Mouse (Mus musculus) skeletal muscle tissue, adult 2 months (tissue): ENCODE measurements around the gene Psmb6.

Experiments
- DNase-seq: peaks from one replicate; pipeline ENCODE4 v3.0.0-alpha.2; 2012; ENCODE audit warnings: low read depth, low spot score

The Psmb6 gene

GRCm38 (mm10) chr11:70525184-70525678 lies at the start of gene Psmb6:
Psmb6 (plus strand) TSS chr11:70525367.
- peak; percentile 97 for DNase-seq

- no peak for DNase-seq
Observed at GRCm38 (mm10) chr11:70485498-70485897, 39.7 kb upstream of the Psmb6 start.

DNA sequence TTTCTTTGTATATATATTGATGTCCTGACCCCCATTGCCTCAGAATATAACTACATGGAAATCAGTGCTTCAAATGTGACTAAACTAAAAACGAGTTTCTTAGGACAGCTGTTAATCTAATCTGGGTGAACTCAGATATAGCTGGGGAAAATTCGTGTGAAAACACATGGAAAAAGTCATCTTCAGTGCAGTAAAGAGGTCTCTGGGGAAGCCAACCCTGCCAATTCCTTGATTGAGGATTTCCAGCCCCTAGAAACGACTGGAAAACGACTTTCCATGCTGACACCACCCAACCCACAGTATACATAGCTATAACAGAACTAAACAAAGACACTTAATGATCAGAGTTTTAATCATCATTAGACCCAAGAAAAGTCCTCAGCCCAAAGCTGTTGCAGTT lies 37.4 kb upstream of the Psmb6 start:
- DNase-seq = peak; percentile 25

DNA sequence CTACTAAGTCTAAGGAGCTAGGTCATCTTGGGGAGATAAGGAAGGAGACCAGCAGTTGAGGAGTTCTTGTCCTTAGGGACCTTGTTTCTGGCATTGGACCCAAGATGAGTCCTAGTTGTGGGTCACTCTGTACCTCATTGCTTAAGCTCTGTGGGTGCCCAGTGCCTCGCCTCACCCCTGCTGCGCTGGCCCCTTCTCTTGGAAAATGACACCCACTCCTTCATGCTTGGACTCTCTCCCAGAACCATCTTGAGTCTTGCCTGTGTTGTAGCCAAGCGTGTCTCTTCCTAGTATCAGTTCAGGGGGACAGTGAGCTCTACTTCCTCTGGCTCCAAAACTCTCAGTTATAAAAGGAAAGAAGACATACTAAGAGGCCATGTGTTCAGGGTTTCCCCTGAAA lies 36.0 kb upstream of the Psmb6 start:
- peak; percentile 84 for DNase-seq

DNA sequence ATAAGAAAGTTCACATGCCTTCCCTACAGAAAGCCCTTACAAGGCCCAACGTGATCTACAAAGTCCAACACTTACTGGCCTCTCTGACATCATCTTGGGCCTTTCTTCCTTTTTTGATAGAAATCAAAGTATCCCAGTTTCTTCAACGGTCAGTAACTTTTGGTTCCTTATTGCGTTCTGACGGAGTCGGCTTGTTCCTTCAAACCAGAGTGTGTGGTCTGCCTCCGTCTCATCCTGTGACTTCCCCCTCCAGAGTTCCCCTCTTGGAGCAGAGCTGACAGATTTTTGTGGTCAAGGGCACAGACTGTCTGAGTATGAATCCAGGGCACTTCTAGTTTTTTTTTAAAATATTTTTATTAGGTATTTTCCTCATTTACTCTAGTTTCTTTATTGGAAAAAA lies 35.5 kb upstream of the Psmb6 start:
- peak; percentile 25 for DNase-seq

DNA sequence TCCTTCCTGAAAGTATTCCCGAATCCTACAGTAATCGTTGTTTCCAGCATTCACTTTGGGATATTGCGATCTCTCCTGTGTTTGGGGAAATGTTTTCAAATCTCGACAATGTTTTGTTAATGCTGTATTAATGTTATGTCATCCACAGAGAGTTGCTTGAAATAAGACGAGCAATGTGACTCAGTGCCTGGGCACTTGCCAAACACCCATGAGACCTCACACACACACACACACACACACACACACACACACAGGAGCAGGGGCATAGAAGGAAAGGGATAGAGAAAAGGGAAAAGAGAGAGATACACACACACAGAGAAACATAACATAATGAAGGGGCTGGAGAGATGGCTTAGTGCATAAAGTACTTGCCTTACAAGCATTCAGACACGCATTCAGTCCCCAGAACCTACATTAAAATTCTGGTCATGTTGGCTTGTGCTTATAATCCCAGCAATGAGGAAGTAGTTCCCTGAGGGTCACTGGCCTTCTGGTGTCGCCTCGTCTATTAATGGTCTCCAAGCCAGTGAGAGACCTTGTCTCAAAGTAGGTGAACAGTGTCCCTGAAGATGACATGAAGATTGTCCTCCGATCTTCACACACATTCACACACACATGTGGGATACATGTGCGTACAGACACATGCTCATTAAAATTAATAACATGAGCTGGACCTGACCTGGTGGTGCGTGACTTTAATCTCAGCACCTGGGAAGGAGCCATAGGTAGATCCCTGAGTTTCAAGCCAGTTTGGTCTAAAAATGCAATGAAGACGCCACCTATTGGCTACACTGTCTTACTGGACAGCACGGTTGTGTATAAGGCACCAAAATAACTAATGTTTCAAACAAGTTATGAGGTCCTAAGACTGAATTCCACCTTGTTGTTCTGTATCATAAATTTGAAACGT lies 25.3 kb upstream of the Psmb6 start:
- no peak for DNase-seq

DNA sequence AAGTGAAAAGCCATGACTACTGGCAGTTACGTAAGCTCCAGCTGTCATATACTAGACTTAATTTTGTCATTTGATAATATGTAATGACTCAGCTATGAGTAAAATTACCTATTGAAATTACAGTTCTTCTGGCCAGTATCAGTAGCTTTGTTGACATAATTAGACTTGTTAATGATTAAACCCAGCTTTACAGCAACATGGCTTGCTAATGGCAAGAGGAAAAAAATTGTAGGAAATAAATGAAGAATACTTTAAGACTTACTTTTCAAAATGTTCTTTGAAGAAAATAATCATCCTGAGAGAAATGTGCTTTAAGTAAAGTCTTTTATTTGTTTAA lies 24.7 kb upstream of the Psmb6 start:
- no peak for DNase-seq

GRCm38 (mm10) chr11:70502018-70502417 lies 23.1 kb upstream of the Psmb6 start:
- no peak for DNase-seq

DNA sequence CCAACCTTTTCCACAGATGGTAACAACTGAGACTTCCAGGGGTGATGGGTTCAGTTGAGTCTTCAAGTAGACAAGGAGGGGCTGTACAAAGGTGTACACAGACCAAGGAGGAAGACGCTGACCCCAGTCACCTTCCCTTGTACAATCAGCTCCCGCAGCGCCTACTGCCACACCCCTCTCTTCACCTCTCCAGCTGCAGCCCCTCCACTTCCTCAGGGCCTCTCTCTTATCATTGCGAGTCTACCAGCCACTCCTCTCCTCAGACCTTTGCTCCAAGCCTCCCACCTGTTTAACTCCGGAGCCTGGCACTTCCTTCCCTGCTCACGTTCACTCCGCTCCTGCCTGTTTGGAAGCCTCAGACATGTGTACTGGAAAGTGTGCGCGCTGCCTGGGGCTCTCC lies 20.2 kb upstream of the Psmb6 start, which contains the start of gene Tm4sf5:
TSS of gene Tm4sf5 (plus strand) at position 275 of the 400 bp plus-strand sequence.
- DNase-seq = no peak

DNA sequence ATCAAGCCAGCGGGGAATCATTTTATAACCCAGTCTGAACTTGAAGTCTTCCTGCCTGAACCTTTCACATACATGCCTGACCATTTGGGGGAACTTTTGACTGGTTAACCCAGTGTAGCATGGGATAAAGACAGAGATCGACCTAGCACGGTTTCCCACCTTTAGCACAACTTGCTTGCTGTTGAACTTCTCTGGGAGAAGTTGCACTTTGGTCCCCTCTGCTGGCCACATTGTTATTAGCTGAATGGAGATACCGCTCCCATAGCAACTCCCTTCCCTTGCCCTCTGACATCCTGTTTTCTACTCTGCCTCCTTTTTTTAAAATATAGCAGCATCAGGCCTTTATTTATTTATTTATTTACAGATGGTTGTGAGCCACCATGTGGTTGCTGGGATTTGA lies 18.8 kb upstream of the Psmb6 start:
- DNase-seq = peak; percentile 53

DNA sequence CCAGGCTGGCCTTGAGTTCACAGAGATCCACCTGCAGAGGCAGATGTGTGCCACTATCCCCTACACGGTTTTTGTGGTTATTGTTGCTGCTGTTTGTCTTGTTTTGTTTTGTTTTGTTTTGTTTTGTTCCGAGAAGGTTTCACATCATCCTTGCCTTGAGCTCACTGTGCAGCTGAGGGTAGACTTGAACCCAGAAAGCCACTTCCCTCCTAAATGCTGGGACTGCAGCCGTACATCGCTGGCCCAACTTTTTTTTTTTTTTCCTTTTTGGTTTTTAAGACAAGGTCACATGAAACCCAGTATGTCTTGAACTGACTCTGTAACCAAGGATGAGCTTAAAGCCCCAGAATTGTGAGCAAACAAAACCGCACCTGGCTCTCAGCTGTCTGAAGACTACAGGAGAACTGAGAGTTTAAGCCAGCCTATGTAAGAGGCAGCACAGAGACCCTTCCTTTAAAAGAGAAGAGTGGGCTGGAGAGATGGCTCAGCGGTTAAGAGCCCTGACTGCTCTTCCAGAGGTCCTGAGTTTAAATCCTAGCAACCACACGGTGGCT lies 18.1 kb upstream of the Psmb6 start:
- DNase-seq = no peak

- no peak for DNase-seq
Observed at GRCm38 (mm10) chr11:70509753-70510564, 15.2 kb upstream of the Psmb6 start.

DNA sequence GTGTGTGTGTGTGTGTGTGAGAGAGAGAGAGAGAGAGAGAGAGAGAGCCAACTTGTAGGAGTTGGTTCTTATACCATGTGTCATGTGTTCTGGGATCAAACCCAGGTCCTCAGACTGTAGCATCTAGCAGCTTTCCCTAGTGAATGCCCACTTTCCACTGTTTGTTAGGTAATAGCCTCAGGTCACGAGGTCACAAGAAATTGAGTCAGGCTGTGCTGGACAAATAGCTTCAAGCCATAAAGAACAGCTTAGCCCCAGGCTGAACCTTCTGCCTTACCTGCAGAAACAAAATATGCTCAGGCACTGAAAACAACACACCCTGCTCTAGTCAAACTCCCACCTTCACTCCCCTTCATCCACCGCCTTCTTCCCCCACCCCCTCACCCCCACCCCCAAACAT lies 13.9 kb upstream of the Psmb6 start:
- DNase-seq = no peak

DNA sequence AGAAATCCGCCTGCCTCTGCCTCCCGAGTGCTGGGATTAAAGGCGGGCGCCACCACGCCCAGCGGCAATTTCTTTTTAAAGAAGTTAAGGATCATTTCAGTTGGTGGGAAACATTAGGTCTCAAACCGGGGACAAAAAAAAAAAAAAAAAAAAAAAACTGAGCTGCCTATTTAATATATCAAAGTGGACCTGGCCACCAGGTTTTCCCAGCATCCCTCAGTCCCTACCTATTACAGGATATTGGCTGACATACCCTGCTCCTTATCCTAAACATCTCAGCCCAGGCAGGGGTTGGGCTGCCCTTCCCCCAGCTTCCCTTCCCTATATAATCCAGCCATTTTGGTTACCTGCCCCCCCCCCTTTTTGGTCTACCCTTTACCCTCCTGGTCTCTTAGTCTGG lies 13.3 kb upstream of the Psmb6 start:
- no peak for DNase-seq

DNA sequence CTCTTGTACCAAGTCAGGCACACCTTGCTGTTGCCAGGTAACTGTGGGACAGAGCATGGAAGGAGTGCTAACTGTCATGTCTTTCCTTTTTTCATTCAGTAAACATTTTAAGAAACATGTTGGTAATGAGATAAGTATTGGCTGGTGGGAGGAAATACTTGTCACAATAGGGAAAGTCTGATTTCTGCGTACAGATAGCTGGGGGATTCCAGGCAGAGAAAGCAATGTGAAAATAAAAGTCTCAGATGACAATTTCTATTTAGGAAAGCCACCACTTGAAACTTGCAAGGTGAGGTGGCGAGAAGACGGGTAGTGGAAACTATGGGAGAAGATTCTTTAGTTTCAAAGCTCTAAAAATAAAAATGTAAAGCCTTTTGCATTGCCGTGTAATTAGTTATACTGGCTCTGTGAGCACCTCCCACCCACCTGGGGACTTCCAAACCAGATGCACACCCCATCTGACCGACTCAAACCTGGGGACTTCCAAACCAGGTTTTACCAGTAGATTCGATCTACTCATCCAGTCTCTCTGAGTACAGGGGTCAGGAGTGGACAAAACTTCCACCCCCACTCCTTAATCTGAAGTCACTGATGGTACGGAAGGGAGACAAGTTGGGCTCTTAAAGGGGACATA lies 12.3 kb upstream of the Psmb6 start:
- no peak for DNase-seq

- DNase-seq = peak; percentile 70
Observed at GRCm38 (mm10) chr11:70513520-70513919, 11.6 kb upstream of the Psmb6 start.

- no peak for DNase-seq
Observed at GRCm38 (mm10) chr11:70514288-70514687, 10.9 kb upstream of the Psmb6 start, which contains the start of gene Vmo1. Vmo1 (minus strand) TSS chr11:70514616.

DNA sequence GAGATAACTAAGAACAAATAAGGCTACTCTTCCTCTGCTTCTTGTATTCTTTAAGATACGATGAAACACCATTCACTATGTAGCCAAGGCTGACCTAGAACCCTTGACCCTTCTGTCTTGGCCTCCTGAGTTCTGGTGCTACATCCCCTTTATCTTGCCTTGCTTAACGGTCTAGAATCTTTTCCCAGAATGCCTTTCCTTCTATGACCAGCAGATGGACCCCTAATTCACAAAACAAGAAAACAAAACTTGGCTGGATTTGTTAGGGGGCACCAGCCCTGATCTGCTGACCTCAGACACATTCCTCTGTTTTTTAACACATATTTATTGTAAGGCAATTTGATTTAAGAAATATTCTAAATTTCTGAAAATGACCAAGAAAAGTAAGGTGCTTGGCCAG lies 8.8 kb upstream of the Psmb6 start:
- no peak for DNase-seq

DNA sequence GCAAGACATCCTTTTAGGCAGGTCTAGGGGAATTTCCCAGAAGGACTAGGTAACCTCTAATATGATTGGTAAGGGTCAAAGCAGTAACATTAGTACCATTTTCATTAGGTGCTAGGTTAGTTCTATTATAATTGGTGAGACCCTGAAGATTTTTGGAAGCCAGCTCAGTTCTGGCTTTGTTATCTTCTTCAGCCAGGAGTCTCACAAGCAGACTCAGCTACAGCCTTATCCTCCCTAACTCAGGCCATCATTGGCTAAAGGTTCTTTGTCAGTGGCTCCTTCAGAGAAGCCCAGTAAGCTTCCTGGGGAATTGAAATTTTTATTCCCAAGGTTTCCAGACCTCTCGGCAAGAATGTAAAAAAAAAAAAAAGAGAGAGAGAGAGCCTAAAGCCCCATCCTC lies 6.7 kb upstream of the Psmb6 start:
- no peak for DNase-seq

GRCm38 (mm10) chr11:70518923-70519322 lies 6.2 kb upstream of the Psmb6 start, which contains the start of gene Gltpd2:
Gltpd2 (plus strand) TSS chr11:70519196.
- no peak for DNase-seq

GRCm38 (mm10) chr11:70520178-70520769 lies 4.9 kb upstream of the Psmb6 start:
- DNase-seq = no peak
